Mouse (Mus musculus): ENCODE results near the gene Zfp40. TPM values are rescaled to one million over a fixed set of nuclear protein-coding genes. Genes with fewer than 3 reads are reported as not detected.
A peak's percentile ranks its signal among the peaks of the same experiment; 100 is the strongest.
"Not testable (repeated sequence)": the region's sequence is repeated elsewhere in the genome, so short reads cannot be mapped to it uniquely, and the experiment has no call there.

Zfp40 gene
- total and polyA plus RNA-seq, 3 experiments, result 0.89 to 1.3 TPM; not detected in 1

GRCm38 (mm10) chr17:23218320-23218719 lies 25.3 kb upstream of the Zfp40 start:
- no peak overlapping the region for H3K27ac ChIP-seq (ENCODE audit: control insufficient read depth, low read depth, low read length)
- H3K27me3 ChIP-seq (ENCODE audit: control insufficient read depth in 1 of 2, insufficient read depth in 2 of 2, low read length in 2 of 2), result no peaks in the 10 kb centered on the region
- H3K36me3 ChIP-seq (ENCODE audit: control insufficient read depth in 1 of 2, insufficient read depth in 2 of 2, low read length in 2 of 2), result no peaks in the 10 kb centered on the region
- no peaks in the 10 kb centered on the region for H3K9me3 ChIP-seq (replicated peaks; ENCODE audit: insufficient read depth, low read length)
- no peaks in the 10 kb centered on the region for H3K4me1 ChIP-seq (ENCODE audit: control insufficient read depth in 1 of 2, insufficient read depth in 2 of 2, low read length in 2 of 2)
- no peak overlapping the region for H3K9ac ChIP-seq (ENCODE audit: control insufficient read depth, low read depth, low read length, poor library complexity, severe bottlenecking)
- H3K4me3 ChIP-seq (ENCODE audit: control insufficient read depth in 1 of 2, insufficient read depth in 1 of 2, low read depth in 2 of 2, low read length in 2 of 2), result no peak overlapping the region
- no peak for TF ChIP-seq MYC (IDR thresholded peaks at IDR 0.05; ENCODE audit: low read depth, low read length)
- TF ChIP-seq BHLHE40 (IDR thresholded peaks at IDR 0.05; ENCODE audit: borderline replicate concordance, low read depth, low read length), result no peak
- no peak for DNase-seq (ENCODE audit: low read depth, low spot score)
- no peaks in the 10 kb centered on the region for H3K79me2 ChIP-seq (ENCODE audit: control insufficient read depth, insufficient read depth, low read length, poor library complexity)

GRCm38 (mm10) chr17:23199856-23200255 lies 6.8 kb upstream of the Zfp40 start:
- not testable (repeated sequence) for H3K27me3 ChIP-seq (ENCODE audit: control insufficient read depth in 1 of 2, insufficient read depth in 2 of 2, low read length in 2 of 2); H3K79me2 ChIP-seq (ENCODE audit: control insufficient read depth, insufficient read depth, low read length, poor library complexity); H3K9me3 ChIP-seq (replicated peaks; ENCODE audit: insufficient read depth, low read length); H3K27ac ChIP-seq (ENCODE audit: control insufficient read depth, low read depth, low read length); H3K9ac ChIP-seq (ENCODE audit: control insufficient read depth, low read depth, low read length, poor library complexity, severe bottlenecking); H3K4me3 ChIP-seq (ENCODE audit: control insufficient read depth in 1 of 2, insufficient read depth in 1 of 2, low read depth in 2 of 2, low read length in 2 of 2); H3K4me1 ChIP-seq (ENCODE audit: control insufficient read depth in 1 of 2, insufficient read depth in 2 of 2, low read length in 2 of 2); H3K36me3 ChIP-seq (ENCODE audit: control insufficient read depth in 1 of 2, insufficient read depth in 2 of 2, low read length in 2 of 2)
- DNase-seq (ENCODE audit: low read depth, low spot score), result peak; percentile 49
- peak; percentile 21 to 50 (median 42); a peak in 5 of 6 replicates for TF ChIP-seq CTCF (IDR thresholded peaks at IDR 0.05 in 2 of 3, conservative IDR thresholded peaks at IDR 0.05 in 1 of 3; ENCODE audit: control insufficient read depth in 1 of 3, insufficient read depth in 1 of 3, low read depth in 2 of 3, low read length in 3 of 3, poor library complexity in 1 of 3, severe bottlenecking in 1 of 3)
- TF ChIP-seq RAD21 (IDR thresholded peaks at IDR 0.05; ENCODE audit: low read depth, low read length), result peak; percentile 49
- TF ChIP-seq SMC3 (IDR thresholded peaks at IDR 0.05; ENCODE audit: low read depth, low read length), result peak; percentile 58
- peak; percentile 14; the same call in 1 of the 2 replicates for TF ChIP-seq ZC3H11A (IDR thresholded peaks at IDR 0.05; ENCODE audit: low read depth, low read length)

GRCm38 (mm10) chr17:23193441-23193840 lies 389 bp upstream of the Zfp40 start:
- Histone ChIP-seq H3K27me3 (ENCODE audit: control insufficient read depth in 1 of 2, insufficient read depth in 2 of 2, low read length in 2 of 2) (no peaks in the 10 kb centered on the region; a peak in 1 of 4 replicates), H3K4me1 (ENCODE audit: control insufficient read depth in 1 of 2, insufficient read depth in 2 of 2, low read length in 2 of 2) (no peaks in the 10 kb centered on the region), H3K79me2 (ENCODE audit: control insufficient read depth, insufficient read depth, low read length, poor library complexity) (no peaks in the 10 kb centered on the region), H3K9ac (ENCODE audit: control insufficient read depth, low read depth, low read length, poor library complexity, severe bottlenecking) (peak overlapping the region; percentile 64), H3K4me3 (ENCODE audit: control insufficient read depth in 1 of 2, insufficient read depth in 1 of 2, low read depth in 2 of 2, low read length in 2 of 2) (peak overlapping the region; percentile 80 to 96), H3K27ac (ENCODE audit: control insufficient read depth, low read depth, low read length) (no peak overlapping the region; the same call in 1 of the 2 replicates), H3K9me3 (replicated peaks; ENCODE audit: insufficient read depth, low read length) (no peaks in the 10 kb centered on the region), H3K36me3 (ENCODE audit: control insufficient read depth in 1 of 2, insufficient read depth in 2 of 2, low read length in 2 of 2) (peaks cover 0 to 2% of the 10 kb centered on the region in 2 experiments; a peak in 1 of 4 replicates)
- peak; percentile 86 for DNase-seq (ENCODE audit: low read depth, low spot score)
- TF ChIP-seq ELF1 (IDR thresholded peaks at IDR 0.05; ENCODE audit: low read depth, low read length) (no peak), ETS1 (IDR thresholded peaks at IDR 0.05; ENCODE audit: low read depth, low read length) (no peak), MAX (IDR thresholded peaks at IDR 0.05; ENCODE audit: low read length) (no peak), ZMIZ1 (IDR thresholded peaks at IDR 0.05; ENCODE audit: low read depth, low read length) (no peak), CHD2 (IDR thresholded peaks at IDR 0.05; ENCODE audit: low read length) (no peak), POLR2A (IDR thresholded peaks at IDR 0.05; ENCODE audit: control insufficient read depth in 1 of 2, insufficient read depth in 1 of 2, low read depth in 1 of 2, low read length in 2 of 2, poor library complexity in 1 of 2) (no peak), TCF12 (IDR thresholded peaks at IDR 0.05; ENCODE audit: low read depth, low read length) (no peak), RCOR1 (IDR thresholded peaks at IDR 0.05; ENCODE audit: low read depth, low read length) (no peak), E2F4 (IDR thresholded peaks at IDR 0.05; ENCODE audit: borderline replicate concordance, low read depth, low read length) (no peak), SIN3A (IDR thresholded peaks at IDR 0.05; ENCODE audit: low read length) (peak; percentile 80), MEF2A (IDR thresholded peaks at IDR 0.05; ENCODE audit: extremely low read depth, insufficient replicate concordance, low read depth, low read length, poor library complexity, severe bottlenecking) (no peak), TBP (IDR thresholded peaks at IDR 0.05; ENCODE audit: low read depth, low read length) (no peak), ZKSCAN1 (IDR thresholded peaks at IDR 0.05; ENCODE audit: low read depth, low read length) (no peak), MAZ (IDR thresholded peaks at IDR 0.05; ENCODE audit: low read depth, low read length) (no peak), JUND (IDR thresholded peaks at IDR 0.05; ENCODE audit: low read depth, low read length) (no peak), ZC3H11A (IDR thresholded peaks at IDR 0.05; ENCODE audit: low read depth, low read length) (no peak), MXI1 (IDR thresholded peaks at IDR 0.05; ENCODE audit: low read depth, low read length) (peak; percentile 75), ZNF384 (IDR thresholded peaks at IDR 0.05; ENCODE audit: low read depth, low read length) (peak; percentile 50; the same call in 1 of the 2 replicates), NELFE (IDR thresholded peaks at IDR 0.05; ENCODE audit: low read depth, low read length) (no peak), HCFC1 (IDR thresholded peaks at IDR 0.05; ENCODE audit: low read depth, low read length) (0 out of 2 replicates have a peak, but pooled peaks have one; percentile 27), CTCF (IDR thresholded peaks at IDR 0.05 in 2 of 3, conservative IDR thresholded peaks at IDR 0.05 in 1 of 3; ENCODE audit: control insufficient read depth in 1 of 3, insufficient read depth in 1 of 3, low read depth in 2 of 3, low read length in 3 of 3, poor library complexity in 1 of 3, severe bottlenecking in 1 of 3) (no peak), UBTF (IDR thresholded peaks at IDR 0.05; ENCODE audit: borderline replicate concordance, insufficient read depth, low read depth, low read length) (no peak)
